Mouse (Mus musculus): ENCODE measurements at regions not wholly inside any gene's neighbourhood (a gene's known extent, or its start where the extent isn't known, plus 50 kb on each side); places are given as distances from the start of the nearest gene placed in this dataset.
"Not testable (repeated sequence)": the region's sequence is repeated elsewhere in the genome, so short reads cannot be mapped to it uniquely, and the experiment has no call there.

GRCm38 (mm10) chr8:118209301-118209700 is 74.2 kb upstream of the Cdh13 start:
- DNase-seq (ENCODE audit: low spot score): not testable (repeated sequence)

GRCm38 (mm10) chr8:118190866-118191265 is 92.7 kb upstream of the Cdh13 start:
- DNase-seq (ENCODE audit: low spot score): no peak

- DNase-seq (ENCODE audit: low spot score): no peak
These were observed 94.3 kb upstream of the Cdh13 start for GRCm38 (mm10) chr8:118189226-118189625.

- peak; percentile 21 for DNase-seq (ENCODE audit: low spot score)
These were observed 114.5 kb upstream of the Cdh13 start for GRCm38 (mm10) chr8:118169001-118169413.

- no peak for DNase-seq (ENCODE audit: low spot score)
These were observed 121.4 kb upstream of the Cdh13 start for GRCm38 (mm10) chr8:118162171-118162570.

GRCm38 (mm10) chr8:118147359-118148205 is 136.0 kb upstream of the Cdh13 start:
- no peak for DNase-seq (ENCODE audit: low spot score)

GRCm38 (mm10) chr8:118144546-118144945 is 139.0 kb upstream of the Cdh13 start:
- DNase-seq (ENCODE audit: low spot score): no peak

GRCm38 (mm10) chr8:118142311-118142710 is 141.2 kb upstream of the Cdh13 start:
- no peak for DNase-seq (ENCODE audit: low spot score)

- DNase-seq (ENCODE audit: low spot score): no peak
These were observed 143.6 kb upstream of the Cdh13 start for GRCm38 (mm10) chr8:118139928-118140327.

- no peak for DNase-seq (ENCODE audit: low spot score)
These were observed 145.7 kb upstream of the Cdh13 start for GRCm38 (mm10) chr8:118137846-118138245.

- no peak for DNase-seq (ENCODE audit: low spot score)
These were observed 158.5 kb upstream of the Cdh13 start for GRCm38 (mm10) chr8:118124993-118125392.

GRCm38 (mm10) chr8:118114253-118114652 is 169.3 kb upstream of the Cdh13 start:
- DNase-seq (ENCODE audit: low spot score): no peak

- no peak for DNase-seq (ENCODE audit: low spot score)
These were observed 179.0 kb upstream of the Cdh13 start for GRCm38 (mm10) chr8:118104464-118105050.

GRCm38 (mm10) chr8:118101346-118101745 is 182.2 kb upstream of the Cdh13 start:
- DNase-seq (ENCODE audit: low spot score): no peak

GRCm38 (mm10) chr8:118062736-118063135 is 220.8 kb upstream of the Cdh13 start:
- DNase-seq (ENCODE audit: low spot score): no peak

GRCm38 (mm10) chr8:118056781-118057180 is 226.8 kb upstream of the Cdh13 start:
- DNase-seq (ENCODE audit: low spot score): no peak

- DNase-seq (ENCODE audit: low spot score): no peak
These were observed 228.0 kb upstream of the Cdh13 start for GRCm38 (mm10) chr8:118055536-118055935.

GRCm38 (mm10) chr8:118050386-118050785 is 233.1 kb upstream of the Cdh13 start:
- no peak for DNase-seq (ENCODE audit: low spot score)

GRCm38 (mm10) chr8:118042253-118042860 is 240.6 kb upstream of the Mphosph6 start:
- DNase-seq (ENCODE audit: low spot score): peak; percentile 60

GRCm38 (mm10) chr8:118041253-118041652 is 239.5 kb upstream of the Mphosph6 start:
- DNase-seq (ENCODE audit: low spot score): no peak

- peak; percentile 32 for DNase-seq (ENCODE audit: low spot score)
These were observed 236.1 kb upstream of the Mphosph6 start for GRCm38 (mm10) chr8:118037801-118038200.

- no peak for DNase-seq (ENCODE audit: low spot score)
These were observed 232.3 kb upstream of the Mphosph6 start for GRCm38 (mm10) chr8:118034051-118034450.

- no peak for DNase-seq (ENCODE audit: low spot score)
These were observed 229.7 kb upstream of the Mphosph6 start for GRCm38 (mm10) chr8:118031406-118031805.

Data from embryo, embryonic 10 days (tissue).